Mouse (Mus musculus): Measurements from ENCODE around the gene Colgalt1. TPM values are rescaled to one million over a fixed set of nuclear protein-coding genes. Genes with fewer than 3 reads are reported as not detected.
A peak's percentile ranks its signal among the peaks of the same experiment; 100 is the strongest.

Gene Colgalt1
- total and polyA plus RNA-seq, 3 experiments, result 50.9 to 102 (median 59.0) TPM

GRCm38 (mm10) chr8:71659751-71660150 is 49.0 kb downstream of the Colgalt1 start:
- Histone ChIP-seq H3K27ac (ENCODE audit: control insufficient read depth, low read depth, low read length) (no peak overlapping the region), H3K9ac (ENCODE audit: control insufficient read depth, low read depth, low read length, poor library complexity, severe bottlenecking) (no peak overlapping the region), H3K4me3 (ENCODE audit: control insufficient read depth in 1 of 2, insufficient read depth in 1 of 2, low read depth in 2 of 2, low read length in 2 of 2) (no peak overlapping the region), H3K79me2 (ENCODE audit: control insufficient read depth, insufficient read depth, low read length, poor library complexity) (no peaks in the 10 kb centered on the region), H3K27me3 (ENCODE audit: control insufficient read depth in 1 of 2, insufficient read depth in 2 of 2, low read length in 2 of 2) (no peaks in the 10 kb centered on the region; a peak in 1 of 4 replicates), H3K36me3 (ENCODE audit: control insufficient read depth in 1 of 2, insufficient read depth in 2 of 2, low read length in 2 of 2) (no peaks in the 10 kb centered on the region), H3K9me3 (replicated peaks; ENCODE audit: insufficient read depth, low read length) (no peaks in the 10 kb centered on the region), H3K4me1 (ENCODE audit: control insufficient read depth in 1 of 2, insufficient read depth in 2 of 2, low read length in 2 of 2) (no peaks in the 10 kb centered on the region)
- DNase-seq (ENCODE audit: low read depth, low spot score), result no peak
- no peak for TF ChIP-seq HCFC1 (IDR thresholded peaks at IDR 0.05; ENCODE audit: low read depth, low read length)
- no peak for TF ChIP-seq TBP (IDR thresholded peaks at IDR 0.05; ENCODE audit: low read depth, low read length)
- no peak for TF ChIP-seq POLR2A (IDR thresholded peaks at IDR 0.05; ENCODE audit: control insufficient read depth in 1 of 2, insufficient read depth in 1 of 2, low read depth in 1 of 2, low read length in 2 of 2, poor library complexity in 1 of 2)
- no peak for TF ChIP-seq USF2 (IDR thresholded peaks at IDR 0.05; ENCODE audit: borderline replicate concordance in 1 of 2, insufficient read depth in 1 of 2, low read depth in 1 of 2, low read length in 2 of 2)
- no peak for TF ChIP-seq ZKSCAN1 (IDR thresholded peaks at IDR 0.05; ENCODE audit: low read depth, low read length)
- no peak for TF ChIP-seq POLR2AphosphoS2 (IDR thresholded peaks at IDR 0.05; ENCODE audit: low read length)
- no peak for TF ChIP-seq GATA1 (IDR thresholded peaks at IDR 0.05; ENCODE audit: low read depth, low read length)
- TF ChIP-seq SIN3A (IDR thresholded peaks at IDR 0.05; ENCODE audit: low read length), result no peak
- TF ChIP-seq TAL1 (IDR thresholded peaks at IDR 0.05; ENCODE audit: low read length), result no peak
- no peak for TF ChIP-seq EP300 (IDR thresholded peaks at IDR 0.05; ENCODE audit: low read depth in 1 of 2, low read length in 2 of 2)
- no peak for TF ChIP-seq GABPA (IDR thresholded peaks at IDR 0.05; ENCODE audit: low read depth, low read length)
- no peak for TF ChIP-seq MAZ (IDR thresholded peaks at IDR 0.05; ENCODE audit: low read depth, low read length)
- TF ChIP-seq USF1 (IDR thresholded peaks at IDR 0.05; ENCODE audit: low read depth, low read length), result no peak
- no peak for TF ChIP-seq BHLHE40 (IDR thresholded peaks at IDR 0.05; ENCODE audit: borderline replicate concordance, low read depth, low read length)
- TF ChIP-seq POLR2AphosphoS5 (IDR thresholded peaks at IDR 0.05; ENCODE audit: borderline replicate concordance, low read depth, low read length), result no peak
- no peak for TF ChIP-seq E2F4 (IDR thresholded peaks at IDR 0.05; ENCODE audit: borderline replicate concordance, low read depth, low read length)
- no peak for TF ChIP-seq KAT2A (conservative IDR thresholded peaks at IDR 0.05; ENCODE audit: low read depth, low read length)
- TF ChIP-seq JUND (IDR thresholded peaks at IDR 0.05; ENCODE audit: low read depth, low read length), result no peak

DNA sequence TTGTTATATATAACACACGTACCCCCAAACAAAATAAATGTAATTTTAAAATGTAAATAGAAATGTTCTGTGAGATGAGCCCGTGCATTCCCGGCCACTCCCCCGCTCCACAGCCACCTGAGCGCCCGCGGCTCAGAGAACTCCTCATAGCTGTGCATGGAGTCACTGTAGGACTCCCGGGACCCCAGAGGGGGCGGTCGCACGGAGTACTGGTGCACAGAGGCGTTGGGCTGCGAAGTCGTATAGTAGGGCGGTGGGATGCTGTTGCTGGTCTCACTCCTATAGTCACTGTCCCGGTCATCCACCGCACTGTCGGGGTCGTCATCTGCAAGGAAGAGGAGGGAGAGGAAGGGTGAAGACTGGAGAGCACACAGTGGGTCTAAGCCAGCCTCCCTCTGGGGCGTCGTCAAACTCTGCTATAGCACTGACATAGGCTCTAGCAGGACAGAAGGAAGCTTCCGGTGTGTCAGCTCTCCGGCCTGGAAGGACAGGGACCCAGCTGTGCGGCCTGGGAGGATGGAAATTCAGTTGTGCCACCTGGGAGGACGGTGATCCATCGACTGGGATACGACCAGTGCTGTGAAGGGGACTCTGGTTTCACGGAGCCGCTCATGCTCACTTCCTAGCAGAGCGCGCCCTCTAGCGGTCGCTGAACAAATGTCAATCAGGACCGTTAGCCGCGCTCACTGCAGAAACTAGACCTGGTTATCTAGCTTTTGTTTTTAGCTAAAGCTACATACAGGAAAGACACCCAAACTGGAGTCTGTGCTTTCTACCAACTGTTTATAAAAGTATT is 49.7 kb downstream of the Colgalt1 start:
- Histone ChIP-seq H3K27ac (ENCODE audit: control insufficient read depth, low read depth, low read length) (no peak overlapping the region), H3K9ac (ENCODE audit: control insufficient read depth, low read depth, low read length, poor library complexity, severe bottlenecking) (no peak overlapping the region), H3K4me3 (ENCODE audit: control insufficient read depth in 1 of 2, insufficient read depth in 1 of 2, low read depth in 2 of 2, low read length in 2 of 2) (no peak overlapping the region), H3K9me3 (replicated peaks; ENCODE audit: insufficient read depth, low read length) (no peaks in the 10 kb centered on the region), H3K27me3 (ENCODE audit: control insufficient read depth in 1 of 2, insufficient read depth in 2 of 2, low read length in 2 of 2) (no peaks in the 10 kb centered on the region; a peak in 1 of 4 replicates), H3K79me2 (ENCODE audit: control insufficient read depth, insufficient read depth, low read length, poor library complexity) (no peaks in the 10 kb centered on the region), H3K36me3 (ENCODE audit: control insufficient read depth in 1 of 2, insufficient read depth in 2 of 2, low read length in 2 of 2) (no peaks in the 10 kb centered on the region), H3K4me1 (ENCODE audit: control insufficient read depth in 1 of 2, insufficient read depth in 2 of 2, low read length in 2 of 2) (no peaks in the 10 kb centered on the region)
- peak; percentile 92 for DNase-seq (ENCODE audit: low read depth, low spot score)
- TF ChIP-seq SMC3 (IDR thresholded peaks at IDR 0.05; ENCODE audit: low read depth, low read length) (peak; percentile 92), TAL1 (IDR thresholded peaks at IDR 0.05; ENCODE audit: low read length) (no peak), MAZ (IDR thresholded peaks at IDR 0.05; ENCODE audit: low read depth, low read length) (no peak), ZNF384 (IDR thresholded peaks at IDR 0.05; ENCODE audit: low read depth, low read length) (no peak), KAT2A (conservative IDR thresholded peaks at IDR 0.05; ENCODE audit: low read depth, low read length) (no peak), MEF2A (IDR thresholded peaks at IDR 0.05; ENCODE audit: extremely low read depth, insufficient replicate concordance, low read depth, low read length, poor library complexity, severe bottlenecking) (no peak), EP300 (IDR thresholded peaks at IDR 0.05; ENCODE audit: low read depth in 1 of 2, low read length in 2 of 2) (no peak), USF2 (IDR thresholded peaks at IDR 0.05; ENCODE audit: borderline replicate concordance in 1 of 2, insufficient read depth in 1 of 2, low read depth in 1 of 2, low read length in 2 of 2) (no peak), NELFE (IDR thresholded peaks at IDR 0.05; ENCODE audit: low read depth, low read length) (no peak), CHD1 (IDR thresholded peaks at IDR 0.05; ENCODE audit: low read depth, low read length) (no peak), HCFC1 (IDR thresholded peaks at IDR 0.05; ENCODE audit: low read depth, low read length) (peak; percentile 43; the same call in 1 of the 2 replicates), ZKSCAN1 (IDR thresholded peaks at IDR 0.05; ENCODE audit: low read depth, low read length) (peak; percentile 94), ZC3H11A (IDR thresholded peaks at IDR 0.05; ENCODE audit: low read depth, low read length) (peak; percentile 80), CHD2 (IDR thresholded peaks at IDR 0.05; ENCODE audit: low read length) (no peak), ZMIZ1 (IDR thresholded peaks at IDR 0.05; ENCODE audit: low read depth, low read length) (no peak), RCOR1 (IDR thresholded peaks at IDR 0.05; ENCODE audit: low read depth, low read length) (no peak), USF1 (IDR thresholded peaks at IDR 0.05; ENCODE audit: low read depth, low read length) (no peak), MXI1 (IDR thresholded peaks at IDR 0.05; ENCODE audit: low read depth, low read length) (peak; percentile 44; the same call in 1 of the 2 replicates), E2F4 (IDR thresholded peaks at IDR 0.05; ENCODE audit: borderline replicate concordance, low read depth, low read length) (no peak)
